Mouse (Mus musculus) hindbrain, embryonic 13.5 days (tissue): ENCODE results near the gene Bmp5. TPM values are rescaled to one million over a fixed set of nuclear protein-coding genes. Genes with fewer than 3 reads are reported as not detected.
"Not testable (repeated sequence)": the region's sequence is repeated elsewhere in the genome, so short reads cannot be mapped to it uniquely, and the experiment has no call there.

Experiments used
- ATAC-seq: fragments of 200-750 bp; cut with Nextera tagmentation; 2 replicates; pipeline ENCODE4 v1.8.0; 2017; ENCODE audit warnings: moderate TSS enrichment; ENCODE audit not compliant: low FRiP score
- H3K27ac ChIP-seq: fragments of 300-500 bp; sonication (generic); 2 replicates; pipeline ENCODE4 v1.5.1; 2015; ENCODE audit warnings: inconsistent platforms, mild to moderate bottlenecking, moderate library complexity
- H3K27me3 ChIP-seq: fragments of 300-500 bp; sonication (generic); 2 replicates; pipeline ENCODE4 v1.6.1; 2015; ENCODE audit warnings: mild to moderate bottlenecking, inconsistent platforms
- H3K36me3 ChIP-seq: fragments of 300-500 bp; sonication (generic); 2 replicates; pipeline ENCODE4 v1.6.1; 2015; ENCODE audit warnings: mild to moderate bottlenecking, inconsistent platforms
- H3K4me1 ChIP-seq: fragments of 300-500 bp; sonication (generic); replicated peaks from 2 replicates; pipeline ENCODE4 v1.6.1; 2015; ENCODE audit warnings: inconsistent platforms
- H3K4me2 ChIP-seq: fragments of 300-500 bp; sonication (generic); 2 replicates; pipeline ENCODE4 v1.6.1; 2015; ENCODE audit warnings: inconsistent platforms, mild to moderate bottlenecking, moderate library complexity
- H3K4me3 ChIP-seq: fragments of 300-500 bp; sonication (generic); 2 replicates; pipeline ENCODE4 v1.5.1; 2015; ENCODE audit warnings: mild to moderate bottlenecking, inconsistent platforms
- H3K9ac ChIP-seq: fragments of 300-500 bp; sonication (generic); 2 replicates; pipeline ENCODE4 v1.6.1; 2015; ENCODE audit warnings: mild to moderate bottlenecking, inconsistent platforms
- H3K9me3 ChIP-seq: fragments of 300-500 bp; sonication (generic); 2 replicates; pipeline ENCODE4 v1.6.1; 2016; ENCODE audit warnings: inconsistent platforms
- WGBS: fragments of 180-500 bp; shearing (Covaris S2); methylation state at CpG from one replicate; pipeline ENCODE4 v1.1.7; 2015; 5-methylcytosine and 5-hydroxymethylcytosine counted together
- polyA plus RNA-seq: library from polyadenylated mRNA; unstranded; fragments of >200 nt; fragmentation: Nextera tagmentation; extraction: Ambion mirVana; gene quantifications from 2 replicates; pipeline ENCODE4 v1.2.1, GENCODE M21; 2015

The Bmp5 gene
- polyA plus RNA-seq, 1 experiment from 2014 or later = 4.9 TPM

DNA sequence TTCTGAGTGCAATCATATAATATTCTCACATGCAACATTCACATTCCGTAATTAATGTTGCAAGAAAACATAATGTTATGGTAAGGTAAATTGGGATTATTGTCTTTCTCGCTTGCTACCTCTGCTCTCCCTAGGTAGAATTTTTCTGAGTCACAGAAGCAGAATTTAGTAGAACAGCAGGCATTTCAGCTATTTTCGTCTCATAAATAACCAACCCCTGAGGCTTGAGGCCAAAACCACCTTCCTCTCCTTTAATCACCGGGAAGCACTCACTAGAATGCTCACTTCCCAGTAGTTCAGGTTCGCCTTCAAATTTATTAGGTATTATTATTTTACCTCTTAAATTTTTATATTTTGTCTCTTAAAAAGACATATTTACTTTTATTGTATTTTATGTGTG, 10.8 kb downstream of the Bmp5 start:
- Histone ChIP-seq H3K36me3 (no peaks in the 10 kb centered on the region), H3K4me2 (no peak overlapping the region), H3K27me3 (no peaks in the 10 kb centered on the region), H3K27ac (no peak overlapping the region), H3K9me3 (no peaks in the 10 kb centered on the region), H3K4me1 (peaks cover 5% of the 10 kb centered on the region; the same call in 1 of the 2 replicates), H3K9ac (no peak overlapping the region), H3K4me3 (no peak overlapping the region)
- ATAC-seq = no peak
- WGBS = 89% methylated on average over 5 of the region's 5 CpGs

DNA sequence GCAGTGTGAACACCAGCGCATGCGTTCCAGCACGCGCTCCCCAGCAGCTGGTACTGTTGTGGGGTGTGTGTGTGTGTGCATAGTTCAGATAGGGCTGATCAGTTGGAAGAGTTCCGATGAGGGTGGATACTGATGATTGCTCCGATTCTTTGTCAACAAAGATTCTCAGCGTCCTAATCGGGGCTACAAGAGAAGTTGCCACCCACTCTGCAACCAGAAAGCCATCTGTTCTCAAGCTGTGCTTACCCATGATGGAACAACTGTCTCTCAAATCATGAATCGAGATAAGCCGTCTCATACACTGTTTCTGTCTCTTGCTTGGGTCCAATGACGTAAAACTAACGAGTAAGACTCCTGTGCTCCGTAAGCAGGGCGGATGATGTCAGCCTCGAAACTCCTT, 12.0 kb downstream of the Bmp5 start:
- WGBS = 93% methylated on average over 15 of the region's 15 CpGs
- H3K27ac ChIP-seq = no peak overlapping the region
- ATAC-seq = no peak
- no peaks in the 10 kb centered on the region for H3K36me3 ChIP-seq
- no peak overlapping the region for H3K9ac ChIP-seq
- H3K4me1 ChIP-seq = no peaks in the 10 kb centered on the region
- no peak overlapping the region for H3K4me2 ChIP-seq
- H3K9me3 ChIP-seq = no peaks in the 10 kb centered on the region
- H3K4me3 ChIP-seq = no peak overlapping the region
- H3K27me3 ChIP-seq = no peaks in the 10 kb centered on the region

DNA sequence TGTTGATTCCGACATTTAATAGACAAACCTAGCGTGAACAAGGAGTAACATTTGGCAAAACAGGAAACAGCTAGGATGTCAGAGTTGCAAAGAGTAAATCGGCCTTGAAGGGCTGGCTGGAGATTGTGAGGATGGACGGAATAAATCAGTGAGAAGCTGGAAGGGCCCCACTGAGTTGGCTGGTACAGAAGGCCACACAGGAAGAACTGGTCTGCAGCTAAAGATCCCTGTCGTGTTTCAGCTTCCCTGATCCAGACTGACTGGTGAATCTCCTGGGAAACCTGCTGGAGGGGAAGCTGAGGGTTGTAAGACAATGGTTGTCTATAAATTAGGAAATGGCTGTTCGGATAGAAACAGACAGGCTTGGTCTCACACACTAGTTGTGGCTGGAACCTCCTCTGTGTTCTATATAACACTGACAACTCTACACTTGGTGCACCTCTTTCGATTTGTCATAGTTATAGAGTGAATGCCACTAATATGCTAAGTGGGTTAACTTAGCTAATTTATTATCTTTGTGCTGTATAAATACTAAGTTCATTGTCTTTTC, 14.8 kb downstream of the Bmp5 start:
- no peak overlapping the region for H3K4me2 ChIP-seq
- H3K27ac ChIP-seq = no peak overlapping the region
- H3K9ac ChIP-seq = no peak overlapping the region
- no peak overlapping the region for H3K4me3 ChIP-seq
- no peaks in the 10 kb centered on the region for H3K4me1 ChIP-seq
- ATAC-seq = no peak
- no peaks in the 10 kb centered on the region for H3K36me3 ChIP-seq
- no peaks in the 10 kb centered on the region for H3K27me3 ChIP-seq
- 66% methylated on average over 7 of the region's 7 CpGs for WGBS
- H3K9me3 ChIP-seq = no peaks in the 10 kb centered on the region

- Histone ChIP-seq H3K4me3 (no peak overlapping the region), H3K4me2 (no peak overlapping the region), H3K27me3 (no peaks in the 10 kb centered on the region), H3K36me3 (no peaks in the 10 kb centered on the region), H3K4me1 (no peaks in the 10 kb centered on the region), H3K27ac (no peak overlapping the region), H3K9me3 (no peaks in the 10 kb centered on the region), H3K9ac (no peak overlapping the region)
- WGBS = 88% methylated on average over 6 of the region's 6 CpGs
- ATAC-seq = no peak
Observed at GRCm38 (mm10) chr9:75804940-75805339, 29.8 kb downstream of the Bmp5 start.

DNA sequence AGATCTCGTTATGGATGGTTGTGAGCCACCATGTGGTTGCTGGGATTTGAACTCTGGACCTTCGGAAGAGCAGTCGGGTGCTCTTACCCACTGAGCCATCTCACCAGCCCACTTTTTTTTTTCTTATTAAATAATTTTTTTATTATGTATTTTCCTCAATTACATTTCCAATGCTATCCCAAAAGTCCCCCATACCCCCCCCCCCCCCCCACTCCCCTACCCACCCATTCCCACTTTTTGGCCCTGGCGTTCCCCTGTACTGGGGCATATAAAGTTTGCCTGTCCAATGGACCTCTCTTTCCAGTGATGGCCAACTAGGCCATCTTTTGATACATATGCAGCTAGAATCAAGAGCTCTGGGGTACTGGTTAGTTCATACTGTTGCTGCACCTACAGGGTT, 33.0 kb downstream of the Bmp5 start:
- ATAC-seq, H3K4me1 ChIP-seq, H3K27ac ChIP-seq, H3K27me3 ChIP-seq, H3K4me2 ChIP-seq, H3K9me3 ChIP-seq, H3K9ac ChIP-seq, H3K4me3 ChIP-seq, H3K36me3 ChIP-seq: not testable (repeated sequence)
- 96% methylated on average over 2 of the region's 4 CpGs for WGBS

- no peaks in the 10 kb centered on the region for H3K36me3 ChIP-seq
- H3K4me2 ChIP-seq = no peak overlapping the region
- no peak overlapping the region for H3K4me3 ChIP-seq
- no peaks in the 10 kb centered on the region for H3K27me3 ChIP-seq
- H3K9me3 ChIP-seq = no peaks in the 10 kb centered on the region
- H3K27ac ChIP-seq = no peak overlapping the region
- H3K9ac ChIP-seq = no peak overlapping the region
- H3K4me1 ChIP-seq = no peaks in the 10 kb centered on the region
- ATAC-seq = no peak
- WGBS = 80% methylated on average over 7 of the region's 7 CpGs
Observed at GRCm38 (mm10) chr9:75808659-75809058, 33.5 kb downstream of the Bmp5 start.

- Histone ChIP-seq H3K9ac (no peak overlapping the region), H3K27me3 (no peaks in the 10 kb centered on the region), H3K4me2 (no peak overlapping the region), H3K4me3 (no peak overlapping the region), H3K9me3 (no peaks in the 10 kb centered on the region), H3K27ac (no peak overlapping the region), H3K4me1 (no peaks in the 10 kb centered on the region), H3K36me3 (no peaks in the 10 kb centered on the region)
- 97% methylated on average over 1 of the region's 1 CpGs for WGBS
- ATAC-seq = no peak
Observed at GRCm38 (mm10) chr9:75815161-75815560, 40.0 kb downstream of the Bmp5 start.

GRCm38 (mm10) chr9:75818400-75818799, 43.2 kb downstream of the Bmp5 start:
- Histone ChIP-seq H3K4me1 (no peaks in the 10 kb centered on the region), H3K27ac (no peak overlapping the region), H3K9ac (no peak overlapping the region), H3K4me3 (no peak overlapping the region), H3K27me3 (no peaks in the 10 kb centered on the region), H3K36me3 (no peaks in the 10 kb centered on the region), H3K9me3 (no peaks in the 10 kb centered on the region), H3K4me2 (no peak overlapping the region)
- WGBS = 79% methylated on average over 5 of the region's 5 CpGs
- no peak for ATAC-seq

DNA sequence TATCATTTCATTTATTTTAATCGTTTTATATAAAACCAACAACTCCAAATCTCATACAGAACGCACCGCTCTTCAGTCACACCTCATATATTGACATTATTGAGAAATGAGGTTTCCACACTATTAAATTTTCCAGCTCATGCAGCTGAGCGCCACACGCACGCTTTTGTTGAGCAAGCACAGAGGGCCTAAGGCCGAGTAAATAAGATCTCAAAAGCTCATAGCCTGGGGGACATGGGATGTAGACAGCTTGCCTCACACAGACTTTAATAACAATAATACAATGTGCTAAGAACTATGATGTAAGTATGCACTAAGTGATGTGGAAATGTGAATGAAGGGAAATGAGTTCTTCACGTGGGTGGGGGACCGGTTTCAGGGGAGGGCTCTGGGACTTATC, 57.3 kb downstream of the Bmp5 start:
- 0 out of 2 replicates have a peak, but pooled peaks have one; percentile 32 for ATAC-seq

GRCm38 (mm10) chr9:75833189-75833732, 58.1 kb downstream of the Bmp5 start:
- H3K36me3 ChIP-seq = no peaks in the 10 kb centered on the region
- no peak for ATAC-seq

More for the DNA sequence above, 57.3 kb downstream of the Bmp5 start:
- Histone ChIP-seq H3K9ac (no peak overlapping the region), H3K36me3 (no peaks in the 10 kb centered on the region), H3K9me3 (no peaks in the 10 kb centered on the region), H3K27me3 (no peaks in the 10 kb centered on the region), H3K27ac (no peak overlapping the region), H3K4me1 (peaks cover 6% of the 10 kb centered on the region; the same call in 1 of the 2 replicates), H3K4me2 (no peak overlapping the region), H3K4me3 (no peak overlapping the region)
- 57% methylated on average over 9 of the region's 9 CpGs for WGBS

GRCm38 (mm10) chr9:75839450-75839849, 64.3 kb downstream of the Bmp5 start:
- 57% methylated on average over 3 of the region's 3 CpGs for WGBS
- no peak overlapping the region for H3K27ac ChIP-seq
- H3K36me3 ChIP-seq = no peaks in the 10 kb centered on the region
- no peak overlapping the region for H3K4me3 ChIP-seq
- H3K9ac ChIP-seq = no peak overlapping the region
- H3K4me1 ChIP-seq = no peaks in the 10 kb centered on the region
- H3K9me3 ChIP-seq = no peaks in the 10 kb centered on the region
- ATAC-seq = no peak
- no peaks in the 10 kb centered on the region for H3K27me3 ChIP-seq
- H3K4me2 ChIP-seq = no peak overlapping the region

More at GRCm38 (mm10) chr9:75833189-75833732, 58.1 kb downstream of the Bmp5 start:
- H3K9me3 ChIP-seq = no peaks in the 10 kb centered on the region
- H3K9ac ChIP-seq = no peak overlapping the region
- WGBS = 85% methylated on average over 5 of the region's 5 CpGs
- no peak overlapping the region for H3K4me3 ChIP-seq
- no peak overlapping the region for H3K27ac ChIP-seq
- H3K27me3 ChIP-seq = no peaks in the 10 kb centered on the region
- H3K4me2 ChIP-seq = no peak overlapping the region
- peaks cover 6% of the 10 kb centered on the region; the same call in 1 of the 2 replicates for H3K4me1 ChIP-seq

DNA sequence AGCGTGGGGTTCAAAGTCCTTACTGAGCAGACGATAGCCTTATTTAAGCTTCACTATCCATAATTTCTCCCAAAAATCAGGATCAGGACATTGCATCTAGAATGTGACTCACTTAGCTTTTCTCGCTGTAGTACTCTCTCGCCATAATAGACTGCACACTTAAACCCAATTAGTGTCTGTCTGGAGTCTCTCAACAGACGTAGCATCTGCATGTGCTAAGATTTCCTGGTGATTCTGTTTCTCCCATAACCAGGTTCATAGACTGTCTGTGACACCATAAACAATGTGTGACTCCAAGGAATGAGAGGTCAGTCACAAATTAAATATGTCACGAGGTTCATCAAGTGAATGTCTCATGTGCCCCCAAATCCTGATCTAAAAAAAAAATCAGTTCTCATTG, 65.7 kb downstream of the Bmp5 start:
- no peak for ATAC-seq
- Histone ChIP-seq H3K4me1 (no peaks in the 10 kb centered on the region), H3K36me3 (no peaks in the 10 kb centered on the region), H3K9me3 (no peaks in the 10 kb centered on the region), H3K27me3 (no peaks in the 10 kb centered on the region), H3K27ac (no peak overlapping the region), H3K4me2 (no peak overlapping the region), H3K4me3 (no peak overlapping the region), H3K9ac (no peak overlapping the region)
- 91% methylated on average over 6 of the region's 6 CpGs for WGBS

GRCm38 (mm10) chr9:75846010-75846409, 70.8 kb downstream of the Bmp5 start:
- ATAC-seq = no peak
- Histone ChIP-seq H3K27me3 (no peaks in the 10 kb centered on the region), H3K36me3 (no peaks in the 10 kb centered on the region), H3K4me1 (no peaks in the 10 kb centered on the region), H3K9me3 (no peaks in the 10 kb centered on the region), H3K4me3 (no peak overlapping the region), H3K4me2 (no peak overlapping the region), H3K27ac (no peak overlapping the region), H3K9ac (no peak overlapping the region)
